Mouse (Mus musculus) kidney, postnatal 25 days (tissue): ENCODE results near the gene Med24.

Source experiments
- DNase-seq, 2 experiments: peaks; one replicate each; pipeline ENCODE4 v3.0.0; 2021; ENCODE audit warnings: mixed read lengths in 2 of 2

Gene Med24

GRCm38 (mm10) chr11:98729119-98729588, at the start of gene Med24:
Gene Med24 (minus strand): TSS chr11:98729435.
- peak; percentile 90 to 94 for DNase-seq

GRCm38 (mm10) chr11:98777888-98778287, 48.7 kb upstream of the Med24 start:
- DNase-seq = no peak

- DNase-seq = peak; percentile 82 to 93
Measured at GRCm38 (mm10) chr11:98776843-98777590, 47.8 kb upstream of the Med24 start.

DNA sequence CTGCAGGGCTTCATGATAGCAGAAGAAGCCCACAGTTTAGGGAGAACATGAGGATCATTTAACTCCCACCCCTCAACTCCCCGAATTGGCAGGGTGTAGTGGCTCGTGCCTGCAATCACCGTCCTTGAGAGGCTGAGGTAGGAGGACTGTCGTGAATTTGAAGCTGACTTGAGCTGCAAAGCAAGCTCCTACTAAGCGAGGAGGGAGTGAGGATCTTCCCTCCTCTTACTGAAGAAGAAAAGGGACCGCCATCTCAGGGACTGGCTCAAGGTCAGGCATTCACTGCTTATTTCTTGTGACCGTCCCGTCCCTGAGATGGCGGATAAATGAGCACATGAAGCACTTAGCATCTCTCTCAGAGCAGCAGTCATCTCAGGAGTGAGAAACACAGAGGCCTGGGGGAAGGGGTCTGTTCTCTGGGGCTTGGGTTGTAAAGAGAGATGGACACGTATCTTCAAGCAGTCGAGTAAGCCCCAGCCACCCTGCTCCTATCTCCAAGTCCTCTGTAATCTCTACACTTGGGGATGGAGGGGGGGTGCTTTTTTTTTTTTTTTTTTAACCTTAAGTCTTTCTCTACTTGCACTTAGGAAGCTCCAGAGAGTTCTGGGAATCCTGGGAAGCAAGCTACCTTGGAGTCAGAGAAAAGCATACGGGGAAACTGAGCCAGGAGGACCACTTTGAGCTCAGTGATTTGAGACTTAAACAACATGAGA, 47.0 kb upstream of the Med24 start:
- DNase-seq = no peak

DNA sequence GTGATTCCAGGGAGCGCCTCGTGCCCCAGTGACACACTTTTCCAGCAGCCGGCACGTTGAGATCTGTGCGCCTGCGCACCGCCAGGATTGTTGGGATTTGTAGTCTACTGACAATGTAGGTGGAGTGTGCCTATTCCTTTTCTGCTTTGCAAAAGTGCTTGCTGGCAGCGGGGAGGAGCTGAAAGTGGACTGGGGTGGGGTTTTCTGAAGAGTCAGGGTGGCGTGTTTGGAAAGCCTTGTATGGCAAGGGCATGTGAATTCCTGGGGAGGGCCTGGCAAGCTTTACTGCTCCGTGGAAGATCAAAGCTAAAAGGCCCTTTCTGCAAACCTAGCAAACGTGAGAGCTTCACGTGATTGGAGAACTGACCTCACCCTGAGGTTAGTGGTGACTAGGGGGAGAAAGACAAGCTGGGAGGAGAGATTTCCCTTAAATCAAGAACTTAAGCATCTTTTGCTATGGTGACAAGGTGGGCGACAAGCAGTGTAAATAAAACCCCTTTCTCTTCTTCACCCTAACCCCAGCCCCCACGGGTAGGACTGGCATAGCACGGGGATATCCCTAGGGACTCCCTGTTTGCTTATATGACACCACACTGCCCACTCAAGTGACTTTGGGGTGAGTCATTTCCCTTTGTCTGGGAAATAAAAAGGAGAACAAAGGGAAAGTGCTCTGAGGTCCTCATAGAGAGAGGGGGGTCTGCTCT, 46.3 kb upstream of the Med24 start:
- peak; percentile 100 for DNase-seq

DNA sequence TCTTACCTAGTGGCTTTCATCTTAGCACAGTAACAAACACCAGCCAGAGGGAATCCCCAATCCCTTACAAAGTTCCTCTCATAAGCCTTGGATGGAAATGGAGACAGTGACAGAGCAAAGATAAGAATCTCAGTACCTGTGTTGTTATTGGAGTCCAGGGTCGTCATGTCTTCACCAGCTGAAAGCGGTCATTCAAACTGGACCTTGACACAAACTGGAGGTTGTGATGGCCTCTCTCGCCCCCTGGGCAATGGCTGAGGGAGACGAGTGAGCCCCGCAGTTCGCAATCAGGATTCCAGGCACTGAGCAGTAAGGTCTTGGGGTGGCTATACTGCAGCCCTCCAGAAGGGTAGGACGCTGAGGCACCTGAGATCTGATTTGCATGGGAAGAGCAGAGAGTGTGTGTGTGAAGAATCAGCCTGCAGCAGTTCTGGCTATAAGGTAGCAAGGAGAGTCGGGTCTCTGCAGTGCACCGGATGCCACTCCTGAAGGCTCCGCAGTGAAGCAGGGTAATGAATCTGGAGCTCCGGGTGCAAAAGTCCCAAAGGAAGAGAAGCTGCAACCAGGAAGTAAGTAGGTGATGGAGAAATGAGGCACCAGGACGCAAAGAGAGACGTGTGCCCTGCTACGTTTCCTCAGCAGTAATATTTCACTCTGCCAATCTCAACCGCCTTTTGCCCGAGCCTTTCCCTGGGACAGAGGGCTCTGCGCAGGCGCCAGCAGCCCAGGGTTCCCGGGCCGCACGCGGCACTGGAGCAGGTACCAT, 45.5 kb upstream of the Med24 start, which contains the start of gene Nr1d1:
Gene Nr1d1 (minus strand): TSS at position 752 of the 766 bp plus-strand sequence.
- no peak for DNase-seq

- DNase-seq = peak; percentile 100
Measured at GRCm38 (mm10) chr11:98773635-98774295, 44.5 kb upstream of the Med24 start.

DNA sequence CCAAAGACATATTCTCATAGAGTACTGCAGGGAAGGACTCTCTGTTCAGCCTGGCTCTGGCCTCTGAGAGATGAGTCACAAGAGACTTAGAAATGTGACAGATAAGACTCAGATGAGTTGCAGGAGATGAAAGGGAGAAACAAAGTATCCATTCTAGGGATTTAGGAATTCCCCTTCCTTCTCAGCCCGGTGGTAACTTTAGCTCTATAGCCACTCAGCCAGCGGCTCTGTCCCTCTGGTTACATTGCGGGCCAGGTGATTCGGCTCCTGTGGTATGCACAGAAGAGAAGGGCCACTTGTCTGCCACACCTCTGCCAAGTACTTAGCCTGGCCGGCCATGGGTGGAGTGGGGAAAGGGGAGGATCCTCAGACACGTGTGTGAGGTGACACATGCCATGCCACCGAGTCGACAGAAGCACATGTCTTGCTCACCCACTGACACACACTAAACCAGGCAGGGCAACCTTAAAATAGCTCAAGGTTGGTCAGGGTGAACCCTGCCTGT, 43.5 kb upstream of the Med24 start:
- peak in 1 of 2 experiments; percentile 93 for DNase-seq

- no peak for DNase-seq
Measured at GRCm38 (mm10) chr11:98771844-98772525, 42.8 kb upstream of the Med24 start.

GRCm38 (mm10) chr11:98771131-98771530, 41.9 kb upstream of the Med24 start:
- no peak for DNase-seq

DNA sequence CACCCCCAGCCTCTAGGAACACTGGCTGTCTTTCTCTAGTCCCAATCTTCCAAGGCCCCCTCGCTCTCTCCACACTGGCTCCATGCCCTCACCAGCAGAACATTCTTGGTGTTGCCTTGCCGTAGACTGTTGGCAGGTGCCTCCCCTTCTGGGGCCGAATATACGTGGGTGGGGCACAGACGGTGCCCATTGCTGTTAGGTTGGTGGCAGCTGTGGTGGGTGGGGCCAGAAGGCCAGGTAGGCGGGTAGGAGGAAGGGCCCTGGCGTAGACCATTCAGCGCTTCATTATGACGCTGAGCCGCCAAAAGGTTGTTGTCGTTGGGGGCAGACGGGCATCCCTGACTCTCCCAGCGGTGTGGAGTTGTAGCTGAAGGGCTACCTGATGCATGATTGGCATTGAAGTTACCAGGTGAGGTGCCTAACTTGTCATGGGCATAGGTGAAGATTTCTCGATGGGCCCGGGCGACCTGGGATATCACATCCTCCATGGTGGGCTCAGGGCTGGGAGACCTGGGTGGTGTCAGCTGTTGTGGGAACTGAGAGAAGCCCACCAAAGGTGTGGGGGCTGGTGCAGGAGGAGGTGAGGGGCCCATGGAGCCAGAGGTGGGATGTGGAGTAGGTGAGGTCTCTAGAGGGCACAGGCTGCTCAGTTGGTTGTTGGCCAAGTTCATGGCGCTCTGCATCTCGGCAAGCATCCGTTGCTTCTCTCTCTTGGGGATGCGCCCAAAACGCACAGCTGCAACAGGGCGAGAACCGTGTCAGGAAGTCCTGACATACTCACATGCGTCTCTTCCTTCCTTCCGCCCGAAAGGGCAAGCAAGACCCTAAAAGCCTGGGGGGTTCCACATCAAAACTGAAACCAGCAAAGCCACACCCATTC, 41.1 kb upstream of the Med24 start:
- no peak for DNase-seq

GRCm38 (mm10) chr11:98769007-98769954, 40.0 kb upstream of the Med24 start:
- DNase-seq = no peak

DNA sequence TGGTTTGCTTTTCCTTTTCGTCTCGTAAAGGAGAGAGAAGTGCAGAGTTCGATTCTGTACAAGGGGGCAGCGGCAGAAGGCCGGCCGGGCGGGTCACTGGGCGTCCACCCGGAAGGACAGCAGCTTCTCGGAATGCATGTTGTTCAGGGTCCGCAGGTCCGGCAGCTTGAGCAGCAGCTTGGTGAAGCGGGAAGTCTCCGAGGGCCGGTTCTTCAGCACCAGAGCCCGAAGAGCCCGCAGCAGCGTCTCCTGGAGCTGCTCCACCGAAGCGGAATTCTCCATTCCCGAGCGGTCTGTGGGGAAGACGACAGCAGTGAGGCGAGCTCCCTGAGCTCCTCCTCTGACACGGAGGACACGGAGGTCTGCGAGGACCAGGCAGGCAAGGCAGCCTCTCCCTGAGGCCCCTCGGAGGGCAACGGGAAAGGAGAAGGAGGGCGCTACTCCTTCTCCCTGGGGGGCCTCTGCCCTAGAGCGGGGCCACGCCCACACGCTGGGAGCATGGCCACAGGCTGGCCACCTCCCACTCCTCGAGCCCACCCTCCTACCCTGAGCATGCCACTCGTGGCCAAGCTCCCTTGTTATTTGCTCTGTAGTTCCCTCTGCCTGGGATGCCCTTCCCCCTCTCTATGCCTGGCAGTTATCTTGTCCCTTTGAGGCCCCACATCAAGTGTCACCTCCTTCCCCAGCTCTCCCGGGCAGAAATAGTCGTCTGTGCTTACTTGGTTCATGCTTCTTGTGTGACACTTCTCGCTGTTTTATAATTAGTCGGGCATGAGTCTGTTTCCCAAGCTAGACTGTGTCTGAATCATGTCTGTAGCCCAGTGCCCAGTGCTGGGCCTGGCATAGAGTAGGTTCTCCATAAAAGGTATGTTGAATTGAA, 39.1 kb upstream of the Med24 start:
- DNase-seq = no peak

GRCm38 (mm10) chr11:98767713-98768112, 38.5 kb upstream of the Med24 start:
- no peak for DNase-seq

GRCm38 (mm10) chr11:98767276-98767675, 38.0 kb upstream of the Med24 start:
- DNase-seq = peak in 1 of 2 experiments; percentile 67

DNA sequence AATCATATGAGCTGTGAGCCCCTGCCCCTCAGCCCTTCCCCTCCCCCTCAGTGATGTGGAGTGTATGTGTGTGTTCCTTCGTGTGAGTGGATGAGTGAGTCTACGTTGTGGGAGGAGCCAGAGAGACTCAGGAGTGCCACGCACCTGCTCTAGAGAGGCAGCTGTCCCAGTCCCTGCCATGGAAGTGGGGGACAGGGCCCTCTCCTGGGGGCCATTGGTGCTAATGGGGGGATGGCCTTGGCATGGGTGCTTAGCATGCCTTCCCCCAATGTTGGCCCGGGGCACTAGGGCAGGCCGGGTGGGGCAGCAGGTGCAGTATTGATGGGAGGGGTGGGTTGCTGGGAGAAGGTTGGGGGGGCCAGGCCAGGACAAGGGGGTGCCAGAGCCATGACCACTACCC, 37.6 kb upstream of the Med24 start:
- DNase-seq = no peak

DNA sequence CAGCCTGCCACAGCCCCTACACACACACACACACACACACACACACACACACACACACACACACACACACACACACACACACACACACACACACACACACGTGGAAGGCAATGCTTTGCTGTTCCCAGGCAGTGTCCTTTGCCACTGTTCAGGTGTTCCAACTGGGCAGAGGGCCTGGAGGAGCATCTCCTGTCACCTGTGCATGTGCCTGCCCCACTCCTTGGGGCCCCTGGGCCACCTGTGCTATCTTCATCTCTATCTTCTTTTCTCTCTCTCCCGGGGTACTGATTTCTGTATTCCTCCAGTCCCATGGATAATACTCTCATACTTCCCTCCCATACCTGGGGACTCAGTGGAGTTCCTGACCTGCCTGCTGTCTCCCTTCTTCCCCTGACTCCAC, 37.1 kb upstream of the Med24 start:
- DNase-seq = no peak
